Mouse (Mus musculus): ENCODE measurements around the gene Tm7sf2.
"Not testable (repeated sequence)": the region's sequence is repeated elsewhere in the genome, so short reads cannot be mapped to it uniquely, and the experiment has no call there.

Tm7sf2 gene

DNA sequence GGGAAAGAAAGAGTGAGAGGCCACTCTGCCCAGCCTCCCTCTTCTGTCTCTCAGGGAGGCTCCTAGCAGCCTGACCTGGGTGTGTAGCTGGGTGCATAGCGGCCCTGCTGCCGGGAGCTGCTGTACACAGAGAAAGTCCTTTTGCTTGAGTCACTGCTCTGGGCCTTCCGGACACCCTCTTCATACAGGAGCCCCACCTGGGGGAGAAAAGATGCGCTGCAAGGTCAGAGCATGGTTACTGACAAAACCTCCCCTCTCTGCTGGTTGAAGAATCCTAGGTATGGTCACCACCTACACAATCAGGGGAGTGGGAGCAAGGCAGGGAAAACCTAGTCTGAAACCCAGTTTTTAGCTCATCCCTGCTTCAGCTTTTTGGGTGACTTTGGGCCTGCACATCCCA, 778 bp upstream of the Tm7sf2 start:
- no peak for DNase-seq

DNA sequence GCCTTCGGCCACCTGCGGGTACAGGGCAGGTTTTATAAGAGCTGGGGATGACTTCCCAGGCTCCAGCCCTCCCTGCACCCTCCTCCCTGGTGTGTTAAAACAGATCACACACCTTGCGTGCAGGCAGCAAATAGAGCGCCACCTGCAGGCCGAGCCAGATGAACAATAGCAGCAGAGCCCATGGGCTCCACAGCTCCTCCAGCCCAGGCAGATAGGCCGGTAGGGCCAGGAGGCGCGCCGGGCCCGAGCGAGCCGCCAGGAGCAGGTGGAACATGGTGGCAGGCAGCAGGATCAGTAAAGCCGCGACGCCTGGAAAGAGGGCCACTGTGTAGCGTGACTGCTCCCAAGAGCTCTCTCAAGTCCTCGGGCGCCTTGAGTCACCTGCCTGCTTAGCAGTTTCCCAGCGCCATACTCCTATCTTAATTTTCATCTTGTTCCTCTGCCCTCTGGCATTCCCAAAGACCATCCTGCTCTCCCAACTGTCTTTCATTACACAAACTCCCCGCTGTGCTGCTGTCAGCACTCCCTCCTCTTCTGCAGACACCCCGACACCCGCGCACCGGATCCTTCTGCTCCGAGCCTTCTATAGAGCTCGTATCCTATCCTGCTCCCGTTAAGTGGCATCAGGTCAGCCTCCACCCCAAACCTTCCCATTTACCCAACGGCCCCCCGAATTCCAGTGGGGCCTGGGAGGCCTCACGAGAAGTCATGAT, 1.0 kb downstream of the Tm7sf2 start:
- DNase-seq = peak; percentile 91

DNA sequence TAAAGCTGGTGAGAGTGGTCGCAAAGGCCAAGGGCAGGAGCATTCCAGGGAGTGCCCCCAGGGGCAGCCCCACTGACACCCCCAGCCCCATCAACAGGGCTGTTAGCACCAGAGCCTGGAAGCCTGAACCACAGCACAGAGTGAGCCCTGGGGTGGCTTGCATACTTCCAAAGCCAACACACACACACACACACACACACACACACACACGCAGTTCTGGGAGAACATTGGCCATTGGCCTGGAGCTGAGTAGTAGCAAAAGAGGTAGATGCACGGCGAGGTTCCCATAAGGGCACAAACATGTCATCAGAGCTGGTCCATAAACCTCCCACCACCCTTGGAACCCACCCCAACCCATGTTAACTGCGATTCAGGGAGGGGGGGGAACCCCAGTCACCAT, 1.6 kb downstream of the Tm7sf2 start:
- no peak for DNase-seq

DNA sequence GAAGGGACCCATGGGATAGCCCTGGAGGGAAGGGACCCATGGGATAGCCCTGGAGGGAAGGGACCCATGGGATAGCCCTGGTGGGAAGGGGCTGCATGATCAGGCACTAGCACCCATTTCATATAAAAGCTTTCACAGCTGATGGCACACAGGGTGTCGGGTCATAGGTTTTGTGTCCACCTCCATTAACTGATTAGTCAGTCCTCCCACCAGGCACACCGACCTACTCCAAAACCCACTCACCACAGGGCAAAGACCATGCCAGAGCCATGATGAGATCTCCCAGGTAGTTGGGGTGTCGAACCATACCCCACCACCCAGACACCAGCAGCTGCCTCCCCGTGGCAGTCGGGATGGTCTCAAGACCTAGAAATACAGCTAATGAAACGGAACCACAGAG, 5.1 kb downstream of the Tm7sf2 start:
- no peak for DNase-seq

DNA sequence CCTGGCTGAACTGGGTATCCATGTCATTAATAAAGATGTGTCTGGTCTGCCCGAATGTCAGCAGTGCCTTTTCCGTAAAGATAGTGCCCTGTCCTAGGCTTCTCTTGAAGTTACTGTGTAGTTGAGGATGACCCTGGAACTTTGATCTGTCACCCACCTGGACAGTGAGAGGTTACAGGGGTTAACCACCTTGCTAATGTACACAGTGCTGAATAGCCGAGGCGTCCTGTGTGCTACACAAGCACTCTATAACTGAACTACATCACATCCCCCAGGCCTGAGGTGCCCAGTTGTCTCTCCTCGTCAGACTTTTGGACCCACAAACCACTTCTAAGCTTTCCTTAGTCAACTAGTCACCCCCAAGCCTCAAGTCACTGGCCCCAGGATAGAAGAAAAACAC, 5.8 kb downstream of the Tm7sf2 start:
- no peak for DNase-seq

DNA sequence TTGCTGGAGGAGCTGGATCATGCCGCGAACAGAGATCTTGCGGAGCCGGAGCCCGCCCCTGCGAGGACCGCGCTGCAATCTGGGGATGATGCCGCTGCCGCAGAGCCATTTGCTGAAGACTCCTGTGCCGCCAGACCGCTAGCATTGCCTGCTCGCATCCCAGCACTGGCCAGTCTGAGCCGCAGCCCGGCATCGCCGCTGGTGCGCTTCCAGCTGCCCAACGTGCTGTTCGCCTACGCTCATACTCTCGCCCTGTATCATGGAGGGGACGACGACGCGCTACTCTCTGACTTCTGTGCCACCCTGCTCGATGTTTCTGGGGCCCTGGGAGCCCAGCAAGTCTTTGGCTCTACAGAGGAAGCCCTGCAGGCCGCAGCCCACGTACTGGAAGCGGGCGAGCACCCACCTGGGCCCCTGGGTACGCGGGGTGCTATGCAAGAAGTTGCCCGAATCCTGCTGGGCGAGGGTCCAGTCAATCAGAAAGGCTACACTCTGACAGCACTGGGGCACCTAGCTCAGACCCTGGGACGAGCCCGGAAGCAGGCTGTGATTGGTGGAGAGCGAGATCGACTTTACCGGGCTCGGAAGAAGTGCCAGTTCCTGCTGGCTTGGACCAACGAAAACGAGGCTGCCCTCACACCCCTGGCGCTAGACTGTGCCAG, 6.4 kb downstream of the Tm7sf2 start:
- no peak for DNase-seq

DNA sequence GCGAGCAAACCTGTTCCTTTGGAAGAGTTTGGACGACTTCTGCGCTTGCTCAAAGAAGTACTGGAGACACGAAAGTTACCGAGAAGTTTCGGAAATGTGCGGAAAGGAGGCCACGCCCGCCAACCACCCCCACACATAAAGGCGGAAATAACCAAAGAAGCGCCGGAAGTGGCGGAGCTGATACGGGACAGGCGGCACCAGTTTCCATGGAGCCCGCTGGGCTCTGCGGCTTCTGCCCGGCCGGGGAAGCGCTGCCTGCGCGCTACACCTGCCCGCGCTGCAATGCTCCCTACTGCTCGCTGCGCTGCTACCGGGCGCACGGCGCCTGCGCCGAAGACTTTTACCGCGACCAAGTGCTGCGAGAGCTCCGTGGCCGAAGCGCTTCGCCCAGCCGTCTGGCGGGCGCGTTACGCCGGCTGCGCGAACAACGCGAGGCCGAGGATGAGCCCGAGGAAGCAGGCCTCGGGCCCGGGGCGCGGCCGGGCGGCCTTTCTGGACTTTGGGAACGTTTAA, 7.1 kb downstream of the Tm7sf2 start, which contains the start of gene Znhit2:
Znhit2 (plus strand) TSS at position 172 of the 513 bp plus-strand sequence.
- DNase-seq = peak; percentile 89

DNA sequence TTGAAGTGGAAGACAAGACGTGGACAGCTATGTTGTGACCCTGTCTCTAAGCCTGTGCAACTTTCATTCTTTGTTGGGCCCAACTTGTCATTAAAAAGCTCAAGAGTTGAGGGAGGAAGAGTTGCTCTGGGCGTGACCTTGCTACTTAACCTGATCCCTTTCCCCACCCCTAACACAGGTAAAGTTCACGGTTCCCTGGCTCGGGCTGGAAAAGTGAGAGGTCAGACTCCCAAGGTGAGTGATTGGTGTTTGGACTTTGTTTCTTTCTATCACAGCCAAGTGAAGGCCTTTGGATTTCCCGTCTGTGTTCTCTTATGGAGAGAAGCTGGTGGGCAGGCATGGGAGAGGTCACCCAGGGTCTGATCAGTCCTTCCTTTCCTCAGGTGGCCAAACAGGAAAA, 9.2 kb downstream of the Tm7sf2 start:
- DNase-seq = peak; percentile 37

DNA sequence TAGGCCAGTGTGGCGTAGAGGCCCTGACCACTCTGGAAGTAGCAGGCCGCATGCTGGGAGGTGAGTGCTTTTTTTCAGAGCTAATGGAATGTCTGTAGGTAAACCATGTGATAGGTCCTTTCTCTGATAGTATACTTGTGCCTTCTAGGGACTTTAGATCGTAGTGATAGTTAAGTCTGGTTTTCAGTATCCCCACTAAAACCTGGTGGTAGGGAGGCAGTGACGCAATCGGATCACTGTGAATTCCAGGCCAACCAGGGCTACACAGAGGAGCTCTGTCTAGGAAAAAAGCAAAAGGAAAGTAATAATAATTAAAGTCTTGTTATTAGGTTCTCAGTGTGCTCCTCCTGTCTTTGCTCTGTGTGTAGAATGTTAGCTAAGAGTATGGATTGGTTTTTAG, 9.7 kb downstream of the Tm7sf2 start:
- no peak for DNase-seq

DNA sequence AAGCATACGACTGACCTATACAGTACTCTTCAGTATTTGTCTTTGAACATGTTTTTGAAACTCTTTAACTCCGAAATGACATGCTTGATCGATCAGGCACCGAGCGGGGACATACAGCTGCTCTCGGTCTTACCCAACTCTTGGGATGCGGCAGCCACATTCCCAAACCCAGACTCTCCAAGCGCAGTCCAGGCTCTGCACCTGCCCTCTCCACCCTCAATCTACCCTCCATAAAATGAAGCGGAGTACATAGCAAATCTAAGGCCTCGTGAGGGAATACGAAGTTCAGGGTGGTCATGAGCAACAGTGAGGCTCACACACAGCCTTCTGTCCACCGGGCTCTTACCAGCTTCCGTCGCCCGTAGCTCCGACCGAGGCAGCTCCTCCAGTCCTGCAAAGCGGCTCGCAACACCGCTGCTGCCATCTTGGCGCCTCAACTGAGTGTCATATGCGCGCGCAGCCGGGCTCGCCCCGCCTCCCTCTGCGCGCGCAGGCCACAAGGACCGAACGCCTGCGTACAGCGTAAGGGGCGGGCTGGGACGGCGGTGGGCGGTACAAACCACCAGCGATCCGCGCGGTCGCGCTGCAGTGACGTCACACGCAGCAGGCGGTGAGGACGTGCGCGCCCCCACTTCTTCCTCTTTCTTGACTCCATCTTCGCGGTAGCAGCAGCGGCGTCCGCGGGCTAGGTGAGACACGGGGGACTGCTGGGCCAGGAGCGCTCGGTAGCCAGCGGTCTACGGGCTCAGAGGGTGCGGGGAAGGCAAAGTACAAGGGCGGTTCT, 10.7 kb downstream of the Tm7sf2 start, which contains the start of the genes Mrpl49 and Fau:
Mrpl49 (minus strand) TSS at position 473 of the 784 bp plus-strand sequence.
Fau (plus strand) TSS at position 532 of the 784 bp plus-strand sequence.
- peak; percentile 99 for DNase-seq

DNA sequence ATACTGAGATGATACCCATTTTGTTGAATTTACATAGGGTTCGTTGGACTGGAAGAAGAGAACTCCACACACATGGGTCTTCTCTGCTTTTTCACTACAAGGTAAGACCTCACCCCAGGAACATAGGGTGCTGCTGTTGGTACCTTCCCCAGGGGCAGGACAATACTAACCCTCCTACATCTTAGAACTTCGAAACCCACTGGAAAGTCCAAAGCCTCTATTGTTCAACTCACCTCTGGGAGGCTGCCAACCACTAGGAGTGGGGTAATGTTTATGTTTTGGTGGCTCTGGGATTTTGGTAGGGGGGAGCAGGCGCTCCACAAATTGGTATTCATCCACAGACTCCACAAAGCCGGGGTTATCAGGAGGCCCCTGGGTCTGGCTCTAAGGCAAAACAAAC, 11.5 kb downstream of the Tm7sf2 start:
- peak; percentile 56 for DNase-seq

DNA sequence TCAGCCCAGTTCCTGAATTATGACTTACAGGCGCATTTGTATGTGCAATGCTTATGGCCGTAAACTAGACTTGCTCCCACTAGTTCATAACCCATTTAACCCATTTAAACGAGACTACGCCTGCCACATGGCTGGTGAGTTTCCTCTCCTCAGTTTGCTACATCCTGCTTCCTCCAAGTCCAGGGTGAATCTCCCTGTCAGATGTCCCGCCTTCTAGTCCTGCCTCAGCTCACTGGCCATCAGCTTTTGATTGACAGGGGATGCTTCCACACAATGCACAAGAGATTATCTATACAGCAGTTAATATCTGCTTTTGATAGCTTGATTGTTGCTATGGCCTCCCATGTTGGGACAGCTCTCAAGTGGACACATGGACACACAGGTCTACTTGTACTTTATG, 13.9 kb downstream of the Tm7sf2 start:
- DNase-seq = peak; percentile 18

DNA sequence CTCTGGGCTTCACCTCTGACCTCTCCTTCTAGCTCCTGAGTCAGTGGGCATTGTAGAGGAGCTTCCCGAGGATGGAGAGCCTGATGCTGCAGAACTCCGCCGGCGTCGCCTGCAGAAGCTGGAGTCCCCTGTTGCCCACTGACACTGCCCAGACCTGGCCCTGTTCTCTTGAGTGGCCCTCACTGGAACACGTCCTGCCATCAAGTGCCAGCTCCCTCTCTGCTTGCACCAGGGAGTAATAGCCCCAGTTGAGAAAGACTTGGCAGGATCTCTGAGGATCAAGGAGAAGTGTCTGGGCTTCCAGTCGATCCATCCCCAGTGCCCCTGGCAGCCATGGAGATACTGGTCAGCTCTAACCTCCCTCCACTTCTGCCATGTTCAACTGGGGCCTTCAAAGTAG, 15.7 kb downstream of the Tm7sf2 start:
- DNase-seq = peak; percentile 25

DNA sequence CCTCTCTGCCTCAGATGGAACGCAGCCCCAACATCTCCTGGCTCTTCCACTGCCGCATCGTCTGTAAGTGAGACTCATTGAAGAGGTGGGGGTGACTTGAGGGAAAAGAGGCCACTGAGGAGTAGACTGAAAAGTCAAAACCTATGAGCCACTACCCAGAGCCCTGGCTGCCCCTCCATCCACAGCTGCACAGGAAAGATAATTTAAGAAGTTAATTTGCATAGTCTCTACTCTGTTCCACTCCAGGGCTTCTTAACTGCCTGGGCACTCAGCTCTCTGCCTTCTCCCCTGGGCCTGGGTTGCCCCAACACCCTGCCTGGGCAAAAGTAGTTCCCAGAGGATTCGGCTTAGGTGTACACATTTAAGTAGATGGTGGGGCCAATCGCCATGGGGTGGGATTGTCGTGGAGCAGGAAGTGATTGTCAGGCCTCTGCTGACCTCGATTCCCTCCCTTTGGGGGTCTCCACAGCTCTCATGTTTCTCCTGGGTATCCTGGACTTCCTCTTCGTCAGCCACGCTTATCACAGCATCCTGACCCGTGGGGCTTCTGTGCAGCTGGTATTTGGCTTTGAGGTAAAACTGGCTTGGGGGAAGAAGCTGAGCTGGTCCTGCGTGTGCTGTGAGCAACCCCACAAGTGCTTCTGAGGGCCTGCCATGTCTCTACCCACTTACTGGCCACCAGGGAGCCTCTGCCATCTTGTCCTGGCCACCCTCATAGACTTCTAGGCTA, 19.3 kb downstream of the Tm7sf2 start:
- DNase-seq = peak; percentile 35

DNA sequence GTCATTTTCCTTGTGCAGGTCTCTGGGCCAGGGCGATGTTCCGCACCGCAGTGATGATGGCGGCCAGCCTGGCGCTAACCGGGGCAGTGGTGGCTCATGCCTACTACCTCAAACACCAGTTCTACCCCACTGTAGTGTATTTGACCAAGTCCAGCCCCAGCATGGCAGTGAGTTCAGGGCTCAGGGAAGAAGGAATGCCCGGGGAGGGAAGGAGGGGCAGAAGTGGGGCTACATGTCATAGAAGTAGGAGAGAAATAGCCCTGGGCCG, 20.3 kb downstream of the Tm7sf2 start:
- peak; percentile 50 for DNase-seq

DNA sequence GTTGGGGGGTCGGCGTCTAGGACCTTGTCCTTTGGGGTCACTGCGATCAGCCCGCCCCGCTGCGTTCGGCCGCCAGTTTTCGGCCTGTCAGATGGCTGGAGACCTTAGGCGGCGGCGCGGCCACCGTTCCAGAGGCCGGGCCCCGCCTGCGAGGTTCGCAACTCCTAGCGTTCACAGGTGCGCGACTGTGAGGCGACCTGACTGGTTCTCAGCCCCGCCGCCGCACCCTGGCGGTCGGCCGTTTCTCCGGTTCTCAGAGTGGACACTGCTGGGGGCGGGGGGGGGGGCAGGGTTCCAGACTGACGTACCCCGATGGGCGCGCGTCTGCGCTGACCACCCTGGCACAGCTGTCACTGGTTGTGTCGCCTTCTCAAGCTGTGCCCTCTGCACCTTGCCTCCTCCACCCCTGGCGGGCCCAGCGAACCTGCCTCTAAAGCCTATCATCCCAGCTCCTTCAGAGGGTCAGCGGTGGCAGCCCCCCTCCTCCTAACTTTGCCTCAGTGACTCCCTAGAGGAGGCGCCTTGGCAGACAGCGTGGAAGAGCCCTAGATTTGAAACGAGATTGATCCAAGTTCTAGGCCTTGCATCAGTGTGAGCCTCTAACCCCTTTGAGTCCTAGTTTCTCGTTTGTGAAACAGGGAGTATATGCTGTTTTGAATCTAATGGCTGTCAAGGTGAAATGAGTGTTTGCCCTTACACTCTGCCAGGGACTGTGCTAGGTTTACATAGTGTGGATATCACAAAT, 20.8 kb downstream of the Tm7sf2 start:
- DNase-seq = peak; percentile 73

DNA sequence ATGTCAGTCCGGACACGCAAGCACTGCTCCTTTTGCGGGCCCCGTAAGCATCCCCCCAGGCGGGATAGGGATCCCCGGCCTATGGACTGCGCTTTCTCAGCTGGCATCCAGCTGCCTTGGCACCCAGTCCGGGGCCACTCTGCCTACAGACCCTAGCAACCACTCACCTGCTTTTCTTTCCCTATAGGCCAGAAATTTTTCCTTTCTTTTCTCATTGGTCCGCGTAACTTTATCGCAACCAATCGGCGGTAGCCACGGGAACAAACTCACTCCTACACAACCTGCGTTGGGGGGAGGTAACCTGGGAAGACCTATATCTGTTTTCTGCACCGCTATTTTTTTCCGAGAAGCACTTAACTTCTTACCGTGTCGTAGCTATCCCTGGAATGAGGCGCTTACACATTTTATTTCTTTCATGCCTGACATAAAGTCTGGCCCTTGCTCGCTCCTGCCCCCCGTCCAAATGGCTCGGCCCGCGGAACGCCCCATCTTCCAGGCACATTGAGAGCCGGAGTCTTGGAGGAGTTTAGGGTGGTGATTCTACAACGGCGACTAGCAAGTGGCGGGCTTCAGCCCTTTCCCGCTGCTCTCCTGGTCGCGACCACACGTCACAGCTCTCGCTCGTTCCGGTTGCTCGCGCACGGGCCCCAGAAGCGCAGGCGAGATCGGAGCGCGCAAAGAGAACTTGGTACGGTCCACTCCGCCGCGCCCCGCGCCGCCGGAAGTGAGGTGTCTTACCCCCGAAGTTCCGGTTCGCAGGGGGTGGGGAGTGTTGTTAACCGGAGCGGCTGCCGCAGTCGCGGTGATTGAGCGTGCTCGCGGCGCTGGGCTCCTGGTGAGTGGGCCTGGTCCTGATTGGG, 21.6 kb downstream of the Tm7sf2 start, which contains the start of gene Syvn1:
Syvn1 (plus strand) TSS at position 283 of the 860 bp plus-strand sequence.
- DNase-seq = peak; percentile 94

DNA sequence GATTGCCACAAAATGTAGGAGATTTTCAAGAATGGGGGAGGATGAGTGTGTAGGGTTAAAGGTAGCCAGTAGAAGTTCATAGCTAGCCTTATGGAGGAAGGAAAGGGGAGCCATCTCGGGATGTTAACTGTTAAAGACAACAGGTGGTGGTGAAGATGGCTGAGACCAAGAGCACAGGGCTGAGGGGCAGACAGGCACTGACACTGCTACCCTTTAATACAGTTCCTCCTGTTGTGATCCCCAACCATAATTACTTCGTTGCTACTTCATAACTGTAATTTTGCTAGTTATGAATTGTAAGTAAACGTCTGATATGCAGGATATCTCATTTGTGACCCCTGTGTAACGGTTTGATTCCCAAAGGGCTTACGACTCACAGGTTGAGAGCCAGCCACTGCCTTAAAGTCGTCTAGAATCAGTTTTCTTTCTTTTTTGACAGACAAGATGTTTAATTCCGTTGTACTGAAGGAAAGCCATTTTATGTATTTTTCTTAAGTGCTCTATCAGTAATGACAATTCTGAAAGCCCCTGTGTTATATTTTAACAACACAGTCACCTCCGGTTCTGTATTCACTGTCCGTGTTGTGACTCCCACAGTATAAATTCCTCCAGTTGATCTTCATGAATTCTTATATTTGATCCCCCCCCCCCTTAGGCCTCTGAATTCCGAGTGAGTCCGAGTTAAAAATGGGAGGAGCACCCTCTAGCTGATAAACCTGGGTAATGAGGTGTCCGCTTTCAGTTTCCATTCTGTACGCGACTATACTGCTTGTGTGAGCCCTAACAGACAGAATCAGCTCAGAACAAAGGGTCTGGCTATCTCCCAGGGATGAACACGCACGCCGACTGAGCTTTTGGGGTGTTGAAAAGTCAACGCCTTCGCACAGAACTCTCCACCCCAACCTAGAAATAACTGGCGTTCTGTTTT, 22.5 kb downstream of the Tm7sf2 start:
- DNase-seq = peak; percentile 24

DNA sequence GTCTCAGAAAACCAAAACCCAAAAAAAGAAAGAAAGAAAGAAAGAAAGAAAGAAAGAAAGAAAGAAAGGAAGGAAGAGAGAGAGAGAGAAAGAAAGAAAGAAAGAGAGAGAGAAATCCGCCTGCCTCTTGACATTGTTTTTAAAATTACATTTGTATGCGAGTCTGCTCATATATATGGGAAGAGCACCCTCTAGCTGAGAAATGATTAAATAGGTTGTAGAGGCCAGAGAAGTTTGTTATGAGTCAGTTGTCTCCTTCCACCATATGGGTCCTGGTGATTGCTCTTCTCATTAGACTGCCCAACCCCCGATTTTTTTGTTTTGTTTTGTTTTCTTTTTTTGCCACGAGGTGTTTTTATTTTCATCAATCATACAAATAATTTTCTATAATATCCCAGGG, 24.1 kb downstream of the Tm7sf2 start:
- DNase-seq = not testable (repeated sequence)

DNA sequence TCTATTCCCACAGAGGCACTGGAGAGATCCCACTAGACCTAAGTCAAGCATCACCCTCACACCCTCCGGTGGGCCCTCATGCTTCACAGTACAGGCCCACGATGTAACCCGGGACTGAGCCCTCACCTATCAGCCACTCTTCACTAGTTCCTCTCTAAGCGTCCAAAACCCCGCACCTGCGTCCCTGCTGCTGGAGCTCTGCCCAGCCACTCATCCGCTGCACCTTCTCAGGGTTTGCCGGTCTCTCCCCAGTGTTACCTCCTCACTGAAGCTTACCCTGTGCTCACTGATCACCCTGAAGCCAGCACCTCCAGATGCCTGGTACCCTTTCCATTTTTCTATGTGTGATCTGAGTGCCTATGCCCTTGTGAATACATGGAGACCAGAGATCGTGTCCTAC, 25.9 kb downstream of the Tm7sf2 start:
- DNase-seq = peak; percentile 33

All from cerebellum, adult 9-11 months (tissue).